Mouse (Mus musculus) mammary gland, adult 2 months (tissue): ENCODE measurements around the gene Cst8. TPM values are rescaled to one million over a fixed set of nuclear protein-coding genes. Genes with fewer than 3 reads are reported as not detected.

Experiments
- polyA plus RNA-seq: library from polyadenylated mRNA; depleted of rRNA; stranded (reverse); fragments of >200 nt; gene quantifications from 2 replicates; pipeline ENCODE4 v1.2.3, GENCODE M21; 2012; ENCODE audit warnings: low replicate concordance; rRNA removed

The Cst8 gene
- polyA plus RNA-seq = not detected in 2 replicates

DNA sequence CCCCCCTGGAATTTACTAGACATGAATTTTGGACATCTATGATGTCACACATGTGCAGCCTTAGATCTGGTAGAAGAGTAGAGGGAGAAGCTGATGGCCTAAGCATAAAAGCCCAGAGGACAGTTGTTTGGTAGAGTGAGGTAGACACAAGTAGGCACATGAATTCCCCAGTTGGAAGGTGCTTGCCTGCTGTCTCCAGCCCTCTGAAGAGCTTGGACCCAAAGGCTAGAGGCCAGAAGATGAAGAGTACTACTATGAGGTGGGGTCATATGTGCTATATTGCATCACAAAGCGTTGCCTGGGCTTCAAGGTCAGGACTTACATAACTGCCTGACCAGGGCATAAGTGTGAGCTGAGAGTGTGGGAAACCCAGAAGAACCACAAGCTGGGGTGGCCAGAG is at the start of gene Cst8:
Gene Cst8 (plus strand): TSS at position 301 of the 400 bp plus-strand sequence.

DNA sequence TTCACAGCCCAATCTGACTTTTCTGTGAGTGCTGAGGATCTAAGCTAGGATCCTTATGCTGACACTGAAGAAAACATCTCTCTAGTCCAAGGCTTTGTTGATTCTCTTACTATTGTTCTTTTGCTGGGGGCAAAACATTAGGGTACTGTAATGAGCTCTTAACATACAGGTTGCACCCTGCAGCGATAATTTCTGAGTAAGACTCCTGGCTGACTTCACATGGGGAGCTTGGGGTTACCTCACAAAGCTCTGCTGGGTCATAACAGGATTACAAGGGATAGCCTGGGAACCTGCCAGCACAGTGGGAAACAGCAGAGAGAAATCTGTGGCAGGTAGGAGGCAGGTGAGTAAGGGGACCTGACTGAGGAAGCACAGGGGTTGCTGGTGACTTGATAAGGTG is 48.5 kb upstream of the Cst8 start, which contains the start of gene Cstl1:
Gene Cstl1 (plus strand): TSS at position 301 of the 400 bp plus-strand sequence.

DNA sequence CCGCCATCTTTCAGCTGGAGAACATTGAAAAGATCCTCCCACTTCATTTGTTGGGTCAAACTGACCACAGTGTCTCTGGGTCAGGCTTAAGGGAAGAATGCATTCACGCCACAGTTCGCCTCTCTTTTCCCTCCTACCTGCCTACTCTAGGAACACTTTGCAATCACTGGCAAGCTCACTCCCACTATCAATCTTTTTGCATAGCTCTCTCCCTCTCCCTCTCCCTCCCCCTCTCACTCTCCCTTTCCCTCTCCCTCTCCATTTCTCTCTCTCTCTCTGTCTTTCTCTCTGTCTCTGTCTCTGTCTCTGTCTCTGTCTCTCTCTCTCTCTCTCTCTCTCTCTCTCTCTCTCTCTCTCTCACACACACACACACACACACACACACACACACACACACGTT is 27.2 kb upstream of the Cst8 start, which contains the start of gene Cst11:
Gene Cst11 (minus strand): TSS at position 101 of the 400 bp plus-strand sequence.

DNA sequence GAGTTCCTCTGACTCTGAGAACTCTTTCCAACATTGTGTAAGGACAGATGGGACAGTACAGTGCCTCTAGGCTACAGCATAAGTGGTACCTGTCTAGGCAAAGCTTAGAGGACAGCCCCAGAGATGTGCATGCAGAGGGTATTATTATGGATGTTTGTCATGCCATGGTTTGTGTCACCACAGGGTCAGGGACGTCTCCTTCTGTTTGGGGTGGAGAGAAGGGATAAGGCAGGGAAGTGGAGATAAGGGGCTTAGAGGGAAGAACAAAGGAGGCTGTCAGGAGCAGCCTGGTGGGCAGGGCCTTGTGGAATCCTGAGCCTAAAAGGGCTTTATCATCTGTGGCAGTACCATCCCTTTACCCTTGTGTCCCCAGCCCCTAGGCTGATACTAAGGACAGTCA is 16.9 kb upstream of the Cst8 start, which contains the start of gene 8030411F24Rik:
Gene 8030411F24Rik (plus strand): TSS at position 301 of the 400 bp plus-strand sequence.

DNA sequence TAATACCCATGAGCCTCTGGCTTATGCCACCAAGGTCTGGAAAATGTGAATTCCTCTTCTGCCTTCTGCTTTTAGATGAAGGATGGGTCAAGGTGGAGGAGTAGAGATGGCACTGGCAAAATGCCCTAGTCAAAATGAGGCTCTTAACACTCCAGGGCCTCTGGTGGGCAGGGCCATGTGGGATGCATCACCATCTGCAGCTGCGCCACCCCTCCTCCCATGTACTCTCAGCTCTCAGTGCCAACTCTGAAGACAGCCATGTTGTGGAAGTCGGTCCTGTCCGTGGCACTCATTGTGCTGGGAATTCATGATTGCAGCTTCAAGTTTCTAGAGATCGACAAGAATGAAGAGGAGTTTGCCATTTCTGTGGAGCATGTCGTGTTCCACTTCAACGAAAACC is 9.4 kb upstream of the Cst8 start, which contains the start of gene Cst12:
Gene Cst12 (plus strand): TSS at position 220 of the 400 bp plus-strand sequence.

DNA sequence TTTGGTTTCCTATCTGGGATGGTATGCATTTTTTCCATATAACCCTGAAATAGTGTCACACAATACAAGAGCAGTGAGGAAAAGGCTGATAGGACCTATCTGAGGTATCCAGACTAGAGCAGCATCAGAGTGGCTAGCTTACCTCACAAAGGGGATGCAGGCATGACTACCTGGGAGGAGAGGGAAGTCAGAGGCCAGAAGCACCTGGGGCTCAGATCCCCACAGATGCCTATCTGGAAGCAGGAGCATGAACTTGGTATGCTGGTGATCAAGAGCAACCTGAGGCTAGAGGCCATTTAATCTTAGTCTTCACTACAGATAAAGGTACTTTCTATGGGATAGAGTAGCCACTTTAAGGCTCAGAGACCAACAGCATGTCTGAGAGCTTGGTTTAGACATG is 21.3 kb downstream of the Cst8 start, which contains the start of gene Cst13:
Gene Cst13 (plus strand): TSS at position 173 of the 400 bp plus-strand sequence.

DNA sequence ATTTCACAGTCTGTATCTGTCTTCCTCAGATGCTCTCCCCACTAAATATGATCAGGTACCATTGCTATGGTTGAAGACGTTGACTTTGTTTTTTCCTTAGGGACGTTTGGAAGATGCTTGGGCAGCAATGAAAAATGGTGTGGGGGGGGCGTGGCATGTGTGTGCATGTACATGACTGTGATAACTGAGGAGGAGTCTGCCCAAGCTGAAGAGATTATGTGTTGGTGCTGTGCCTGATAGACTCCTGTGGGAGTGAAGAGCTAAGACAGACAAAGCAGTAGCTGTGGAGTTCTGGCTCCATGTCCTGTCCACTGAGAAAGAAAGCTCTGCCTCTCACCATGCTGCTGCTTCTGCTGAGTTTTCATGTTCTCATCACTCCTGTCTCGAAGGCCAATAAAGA is 36.3 kb downstream of the Cst8 start, which contains the start of gene Cst9:
Gene Cst9 (plus strand): TSS at position 236 of the 400 bp plus-strand sequence.

Other genes with a start within 250 kb of the Cst8 start
- 14.5 and 19.0 TPM in 2 replicates for gene Nxt1, start 126.2 kb upstream of the Cst8 start, polyA plus RNA-seq
- gene Gzf1, start 117.8 kb upstream of the Cst8 start, polyA plus RNA-seq = 11.3 and 12.8 TPM in 2 replicates
- gene Napb, start 66.3 kb upstream of the Cst8 start, polyA plus RNA-seq = 0.32 and 2.0 TPM in 2 replicates
- gene Cstl1, start 48.4 kb upstream of the Cst8 start, polyA plus RNA-seq = not detected in 2 replicates
- not detected in 2 replicates for gene Cst11, start 27.3 kb upstream of the Cst8 start, polyA plus RNA-seq
- not detected in 2 replicates for gene 8030411F24Rik, start 16.8 kb upstream of the Cst8 start, polyA plus RNA-seq
- gene Cst12, start 9.4 kb upstream of the Cst8 start, polyA plus RNA-seq = not detected in 2 replicates
- not detected in 2 replicates for gene Cst13, start 21.3 kb downstream of the Cst8 start, polyA plus RNA-seq
- not detected in 2 replicates for gene Cst9, start 36.4 kb downstream of the Cst8 start, polyA plus RNA-seq
- 0.80 TPM in 1 of 2 replicates, not detected in the other for gene 9230104L09Rik, start 66.3 kb downstream of the Cst8 start, polyA plus RNA-seq
- 1,653 and 1,659 TPM in 2 replicates for gene Cst3, start 76.9 kb downstream of the Cst8 start, polyA plus RNA-seq
- not detected in 2 replicates for gene Gm1330, start 204.5 kb downstream of the Cst8 start, polyA plus RNA-seq
- not detected in 2 replicates for gene Gm10750, start 218.5 kb downstream of the Cst8 start, polyA plus RNA-seq